Mouse (Mus musculus) frontal cortex, adult (tissue): ENCODE measurements at regions not wholly inside any gene's neighbourhood (a gene's known extent, or its start where the extent isn't known, plus 50 kb on each side); places are given as distances from the start of the nearest gene placed in this dataset.
A peak's percentile ranks its signal among the peaks of the same experiment; 100 is the strongest.

ENCODE experiments used
- ATAC-seq: cut with Nextera tagmentation; 2 replicates; pipeline ENCODE4 v1.9.2; 2017; ENCODE audit warnings: mild to moderate bottlenecking, moderate library complexity, mixed read lengths; ENCODE audit not compliant: low TSS enrichment

GRCm38 (mm10) chr19:21913005-21913670 lies 135.0 kb downstream of the Cemip2 start:
- ATAC-seq: no peak

GRCm38 (mm10) chr19:21913748-21914611 lies 135.8 kb downstream of the Cemip2 start:
- no peak for ATAC-seq

- no peak for ATAC-seq
Observed at GRCm38 (mm10) chr19:21914658-21915057, 136.5 kb downstream of the Cemip2 start.

GRCm38 (mm10) chr19:21918113-21918512 lies 140.0 kb downstream of the Cemip2 start:
- no peak for ATAC-seq

GRCm38 (mm10) chr19:21919074-21919473 lies 140.9 kb downstream of the Cemip2 start:
- ATAC-seq: no peak

- no peak for ATAC-seq
Observed at GRCm38 (mm10) chr19:21940114-21940513, 162.0 kb downstream of the Cemip2 start.

GRCm38 (mm10) chr19:21941720-21942119 lies 163.6 kb downstream of the Cemip2 start:
- no peak for ATAC-seq

- no peak for ATAC-seq
Observed at GRCm38 (mm10) chr19:21942286-21942685, 164.1 kb downstream of the Cemip2 start.

- ATAC-seq: no peak
Observed at GRCm38 (mm10) chr19:21943407-21943806, 165.3 kb downstream of the Cemip2 start.

GRCm38 (mm10) chr19:21946262-21946922 lies 168.2 kb downstream of the Cemip2 start:
- ATAC-seq: no peak

GRCm38 (mm10) chr19:21948030-21948429 lies 169.9 kb downstream of the Cemip2 start:
- ATAC-seq: no peak

- ATAC-seq: no peak
Observed at GRCm38 (mm10) chr19:21962635-21963034, 176.2 kb upstream of the Trpm3 start.

- ATAC-seq: no peak
Observed at GRCm38 (mm10) chr19:21989857-21990256, 149.0 kb upstream of the Trpm3 start.

- peak; percentile 89 for ATAC-seq
Observed at GRCm38 (mm10) chr19:21990970-21991369, 147.9 kb upstream of the Trpm3 start.

GRCm38 (mm10) chr19:21991413-21991812 lies 147.4 kb upstream of the Trpm3 start:
- ATAC-seq: peak; percentile 78; the same call in 1 of the 2 replicates

- ATAC-seq: peak; percentile 96
Observed at GRCm38 (mm10) chr19:21999621-22000020, 139.2 kb upstream of the Trpm3 start.

GRCm38 (mm10) chr19:22008053-22008935 lies 130.6 kb upstream of the Trpm3 start:
- no peak for ATAC-seq

- ATAC-seq: no peak
Observed at GRCm38 (mm10) chr19:22010239-22010638, 128.6 kb upstream of the Trpm3 start.

GRCm38 (mm10) chr19:22015854-22016610 lies 122.8 kb upstream of the Trpm3 start:
- peak; percentile 31; the same call in 1 of the 2 replicates for ATAC-seq

- ATAC-seq: no peak
Observed at GRCm38 (mm10) chr19:22017425-22017824, 121.4 kb upstream of the Trpm3 start.

GRCm38 (mm10) chr19:22027577-22027976 lies 111.3 kb upstream of the Trpm3 start:
- ATAC-seq: no peak
